Mouse (Mus musculus) liver, adult 2 months (tissue): ENCODE data around the gene Snap47.

ENCODE experiments used
- CTCF ChIP-seq: fragments of 200-500 bp; IDR thresholded peaks from 2 replicates; pipeline ENCODE4 v1.5.1; 2011; ENCODE audit warnings: low read depth, low read length, control low read depth
- POLR2A ChIP-seq: fragments of 200-500 bp; IDR thresholded peaks from 2 replicates; pipeline ENCODE4 v1.6.1; 2011; ENCODE audit warnings: low read length, control low read depth; ENCODE audit not compliant: insufficient read depth; ENCODE audit errors: extremely low read depth

- no peak for TF ChIP-seq CTCF
- TF ChIP-seq POLR2A = no peak
These were observed 32.3 kb downstream of the Snap47 start for GRCm38 (mm10) chr11:59418708-59419107.
